ENCODE assay signal across 8 mouse cellular contexts in the genomic region with DNA sequence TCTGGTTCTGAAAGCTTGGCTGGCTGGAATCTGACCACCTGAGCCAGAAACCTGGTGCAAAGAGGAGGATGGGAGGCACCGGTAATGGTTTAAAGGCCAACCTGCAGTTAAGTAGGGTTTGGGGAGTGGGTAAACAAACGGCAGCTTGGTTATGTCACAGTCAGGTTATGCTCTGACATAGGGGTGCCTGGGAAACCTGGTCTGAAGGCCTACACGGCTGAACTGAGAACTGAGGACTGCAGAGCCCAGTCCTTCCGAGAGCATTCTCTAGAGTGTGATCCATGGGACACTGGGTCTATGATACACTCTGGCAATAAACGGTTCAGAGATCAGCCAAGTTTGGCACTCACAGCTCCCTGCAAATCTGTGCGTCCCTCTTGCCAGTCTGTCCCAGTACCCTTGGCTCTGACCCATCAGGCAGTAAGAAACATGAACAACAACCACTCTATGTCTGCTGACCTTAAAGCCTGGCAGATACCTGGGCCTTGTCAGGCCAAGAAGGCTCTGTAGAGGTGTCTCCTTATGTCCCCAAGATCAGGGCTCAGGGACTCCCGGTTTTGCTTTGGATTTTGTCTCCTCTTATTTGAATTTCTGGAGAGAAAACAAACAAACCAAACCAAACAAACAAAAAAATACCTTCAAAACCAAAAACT.
DNase-seq lines count a peak whose midpoint lies in the region; ATAC-seq and TF ChIP-seq lines count a peak whose summit lies in the region.

No protein-coding gene starts in this region.

- no peak for TF ChIP-seq CTCF in midbrain, postnatal 0 days (IDR thresholded peaks at IDR 0.05)

- no peaks in the 10 kb centered on the region for H3K27me3 ChIP-seq in kidney, embryonic 16.5 days (ENCODE audit: insufficient read depth, low read length)
- no peaks in the 10 kb centered on the region for H3K27me3 ChIP-seq in forebrain, embryonic 11.5 days (ENCODE audit: control insufficient read depth, insufficient read depth, low read length)
- no peaks in the 10 kb centered on the region for H3K27me3 ChIP-seq in intestine, embryonic 14.5 days (replicated peaks; ENCODE audit: control insufficient read depth, insufficient read depth, low read length)
- H3K27me3 ChIP-seq in midbrain, postnatal 0 days (ENCODE audit: insufficient read depth, low read length): no peaks in the 10 kb centered on the region

- 36% methylated on average over 7 of the region's 7 CpGs for WGBS in kidney, embryonic 16.5 days
- WGBS in forebrain, embryonic 11.5 days: 63% methylated on average over 7 of the region's 7 CpGs
- 30% methylated on average over 7 of the region's 7 CpGs for WGBS in intestine, embryonic 14.5 days
- 62% methylated on average over 7 of the region's 7 CpGs for WGBS in midbrain, postnatal 0 days

- H3K27ac ChIP-seq in kidney, embryonic 16.5 days (ENCODE audit: low read length): no peak overlapping the region
- no peak overlapping the region for H3K27ac ChIP-seq in forebrain, embryonic 11.5 days (ENCODE audit: low read depth, low read length)
- H3K27ac ChIP-seq in intestine, embryonic 14.5 days (ENCODE audit: low read depth): no peak overlapping the region
- H3K27ac ChIP-seq in midbrain, postnatal 0 days (ENCODE audit: low read depth, low read length): peak overlapping the region; percentile 55

- peak overlapping the region; percentile 58 for H3K4me3 ChIP-seq in kidney, embryonic 16.5 days (ENCODE audit: low read length)
- H3K4me3 ChIP-seq in forebrain, embryonic 11.5 days (ENCODE audit: low read depth, low read length): no peak overlapping the region; the same call in 1 of the 2 replicates
- H3K4me3 ChIP-seq in intestine, embryonic 14.5 days (ENCODE audit: low read depth, low read length): peak overlapping the region; percentile 50
- H3K4me3 ChIP-seq in midbrain, postnatal 0 days (ENCODE audit: low read depth, low read length): peak overlapping the region; percentile 41

- no peak for DNase-seq in kidney, adult 9 months
- DNase-seq in forebrain, embryonic 11.5 days (ENCODE audit: low spot score): no peak
- peak; percentile 53 for DNase-seq in intestine, embryonic 14.5 days (ENCODE audit: low spot score)
- DNase-seq in midbrain, postnatal 0 days (ENCODE audit: low spot score): no peak
- no peak for DNase-seq in right cerebral cortex, adult 18-20 months
- DNase-seq in left cerebral cortex, adult 18-20 months (ENCODE audit: low spot score in 2 of 2): no peak
- DNase-seq in adrenal gland, postnatal 14 days: no peak

- H3K4me2 ChIP-seq in kidney, embryonic 16.5 days (replicated peaks; ENCODE audit: low read depth, low read length): peak overlapping the region; percentile 73
- no peak overlapping the region; the same call in 1 of the 2 replicates for H3K4me2 ChIP-seq in forebrain, embryonic 11.5 days (ENCODE audit: low read depth, low read length, severe bottlenecking)
- H3K4me2 ChIP-seq in intestine, embryonic 14.5 days (ENCODE audit: low read length): peak overlapping the region; percentile 73
- no peak overlapping the region for H3K4me2 ChIP-seq in midbrain, postnatal 0 days (ENCODE audit: low read depth, low read length, poor library complexity, severe bottlenecking)

- H3K4me1 ChIP-seq in kidney, embryonic 16.5 days (ENCODE audit: insufficient read depth, low read length): peaks cover 11% of the 10 kb centered on the region
- peaks cover 10% of the 10 kb centered on the region for H3K4me1 ChIP-seq in forebrain, embryonic 11.5 days (replicated peaks; ENCODE audit: control insufficient read depth, insufficient read depth, low read length)
- peaks cover 7% of the 10 kb centered on the region for H3K4me1 ChIP-seq in intestine, embryonic 14.5 days (replicated peaks; ENCODE audit: control insufficient read depth, insufficient read depth, low read length)
- peaks cover 11% of the 10 kb centered on the region for H3K4me1 ChIP-seq in midbrain, postnatal 0 days (ENCODE audit: insufficient read depth, low read length)

- peak; percentile 32; the same call in 1 of the 2 replicates for ATAC-seq in kidney, embryonic 16.5 days (ENCODE audit: low FRiP score, low TSS enrichment)
- ATAC-seq in forebrain, embryonic 11.5 days (replicated peaks; ENCODE audit: low FRiP score): peak; percentile 33
- peak; percentile 44; the same call in 1 of the 2 replicates for ATAC-seq in intestine, embryonic 14.5 days (replicated peaks; ENCODE audit: low FRiP score, low TSS enrichment, low read depth)
- peak; percentile 21; the same call in 1 of the 2 replicates for ATAC-seq in midbrain, postnatal 0 days (ENCODE audit: low FRiP score)

- H3K9ac ChIP-seq in kidney, embryonic 16.5 days (replicated peaks; ENCODE audit: low read length): 0 out of 2 replicates have a peak overlapping the region, but pooled peaks have one; percentile 19
- no peak overlapping the region for H3K9ac ChIP-seq in forebrain, embryonic 11.5 days (ENCODE audit: low read length)
- H3K9ac ChIP-seq in intestine, embryonic 14.5 days (ENCODE audit: low read length): no peak overlapping the region
- no peak overlapping the region for H3K9ac ChIP-seq in midbrain, postnatal 0 days (replicated peaks; ENCODE audit: low read length, poor library complexity, severe bottlenecking)

- H3K36me3 ChIP-seq in kidney, embryonic 16.5 days (ENCODE audit: insufficient read depth, low read length): no peaks in the 10 kb centered on the region
- H3K36me3 ChIP-seq in forebrain, embryonic 11.5 days (ENCODE audit: control insufficient read depth, insufficient read depth, low read length): no peaks in the 10 kb centered on the region
- no peaks in the 10 kb centered on the region for H3K36me3 ChIP-seq in intestine, embryonic 14.5 days (ENCODE audit: control insufficient read depth, insufficient read depth, low read length)
- no peaks in the 10 kb centered on the region for H3K36me3 ChIP-seq in midbrain, postnatal 0 days (ENCODE audit: insufficient read depth, low read length)

- H3K9me3 ChIP-seq in kidney, embryonic 16.5 days (ENCODE audit: low read length): no peaks in the 10 kb centered on the region
- H3K9me3 ChIP-seq in forebrain, embryonic 11.5 days (ENCODE audit: control insufficient read depth, low read length): no peaks in the 10 kb centered on the region
- H3K9me3 ChIP-seq in intestine, embryonic 14.5 days (ENCODE audit: control insufficient read depth, low read length): no peaks in the 10 kb centered on the region
- H3K9me3 ChIP-seq in midbrain, postnatal 0 days (ENCODE audit: low read length): no peaks in the 10 kb centered on the region

Comparison
In these comparisons a context has a peak if more than half of its experiments do, and no peak if none do; other contexts are left out.
1. H3K4me2 ChIP-seq: peak in kidney, embryonic 16.5 days (single experiment) and intestine, embryonic 14.5 days (single experiment); none in forebrain, embryonic 11.5 days (single experiment) and midbrain, postnatal 0 days (single experiment).
2. Peak in every context shown above with its lines, with median percentiles within 50 percentile points of each other: ATAC-seq.